Mouse (Mus musculus): Measurements from ENCODE around the gene Olfr916. TPM values are rescaled to one million over a fixed set of nuclear protein-coding genes. Genes with fewer than 3 reads are reported as not detected.

The Olfr916 gene
- polyA plus RNA-seq (2014; fragmentation: Nextera tagmentation; extraction: Ambion mirVana), result not detected in 2 replicates

DNA sequence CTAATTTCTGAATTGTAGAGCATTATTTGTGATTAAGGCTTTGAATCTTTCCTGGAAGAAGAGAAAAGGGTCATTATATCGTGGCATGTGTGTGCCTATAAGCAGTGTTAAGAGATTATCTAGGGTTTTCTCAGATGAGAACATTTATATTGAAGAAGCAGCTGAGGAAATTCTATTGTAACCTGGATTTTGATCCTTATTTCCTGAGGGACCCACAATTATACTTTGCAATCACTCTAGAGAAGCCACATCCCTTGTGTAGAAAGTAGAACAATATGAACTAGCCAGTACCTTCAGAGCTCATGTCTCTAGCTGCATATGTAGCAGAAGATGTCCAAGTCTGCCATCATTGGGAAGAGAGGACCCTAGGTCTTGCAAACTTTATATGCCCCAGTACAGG, at the start of gene Olfr916:
Olfr916 (minus strand) TSS at position 101 of the 400 bp plus-strand sequence.
- no peak for ATAC-seq (replicated peaks; ENCODE audit: insufficient number of reproducible peaks, low FRiP score, low TSS enrichment)
- 72% methylated on average over 1 of the region's 1 CpGs for WGBS (ENCODE audit: insufficient replicate concordance)
- no peak within 1 kb of the TSS for H3K9ac ChIP-seq (ENCODE audit: low read depth, low read length)
- no peak within 1 kb of the TSS for H3K4me2 ChIP-seq
- H3K36me3 ChIP-seq (ENCODE audit: control insufficient read depth, insufficient read depth, low read length), result no peaks in the 10 kb centered on the region
- H3K9me3 ChIP-seq (replicated peaks; ENCODE audit: control insufficient read depth, low read length), result no peaks in the 10 kb centered on the region
- no peaks in the 10 kb centered on the region for H3K4me1 ChIP-seq (ENCODE audit: control insufficient read depth, insufficient read depth, low read length)
- no peak within 1 kb of the TSS for H3K27ac ChIP-seq (ENCODE audit: low read depth, low read length)
- H3K27me3 ChIP-seq (ENCODE audit: control insufficient read depth, insufficient read depth, low read length), result no peaks in the 10 kb centered on the region
- H3K4me3 ChIP-seq (ENCODE audit: low read depth, low read length), result no peak within 1 kb of the TSS

DNA sequence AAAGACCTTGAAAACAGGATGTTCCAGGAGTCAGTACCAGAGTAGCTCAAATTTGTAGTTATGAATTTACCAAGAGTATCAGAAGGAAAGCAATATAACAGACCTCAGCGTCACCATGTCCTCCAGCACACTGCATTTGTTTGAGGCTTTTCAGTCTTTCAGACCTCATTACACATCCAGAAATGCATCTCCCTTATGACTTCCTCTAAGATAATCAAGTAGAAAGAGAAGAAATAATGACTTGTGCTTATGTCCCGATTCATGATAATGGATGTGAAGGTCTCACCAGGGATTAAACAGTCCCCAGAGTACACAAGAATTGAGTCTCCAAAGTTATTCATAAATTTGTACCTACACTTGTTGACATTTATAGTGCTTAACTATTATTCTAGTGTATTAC, 14.8 kb upstream of the Olfr916 start, which contains the start of gene Olfr918:
Olfr918 (minus strand) TSS at position 101 of the 400 bp plus-strand sequence.
- H3K4me3 ChIP-seq (ENCODE audit: low read depth, low read length), result no peak within 1 kb of the TSS
- H3K27ac ChIP-seq (ENCODE audit: low read depth, low read length), result no peak within 1 kb of the TSS
- no peak for ATAC-seq (replicated peaks; ENCODE audit: insufficient number of reproducible peaks, low FRiP score, low TSS enrichment)
- no peaks in the 10 kb centered on the region for H3K36me3 ChIP-seq (ENCODE audit: control insufficient read depth, insufficient read depth, low read length)
- 78% methylated on average over 2 of the region's 2 CpGs for WGBS (ENCODE audit: insufficient replicate concordance)
- no peaks in the 10 kb centered on the region for H3K9me3 ChIP-seq (replicated peaks; ENCODE audit: control insufficient read depth, low read length)
- no peaks in the 10 kb centered on the region for H3K27me3 ChIP-seq (ENCODE audit: control insufficient read depth, insufficient read depth, low read length)
- H3K4me2 ChIP-seq, result no peak within 1 kb of the TSS
- no peaks in the 10 kb centered on the region for H3K4me1 ChIP-seq (ENCODE audit: control insufficient read depth, insufficient read depth, low read length)
- no peak within 1 kb of the TSS for H3K9ac ChIP-seq (ENCODE audit: low read depth, low read length)

DNA sequence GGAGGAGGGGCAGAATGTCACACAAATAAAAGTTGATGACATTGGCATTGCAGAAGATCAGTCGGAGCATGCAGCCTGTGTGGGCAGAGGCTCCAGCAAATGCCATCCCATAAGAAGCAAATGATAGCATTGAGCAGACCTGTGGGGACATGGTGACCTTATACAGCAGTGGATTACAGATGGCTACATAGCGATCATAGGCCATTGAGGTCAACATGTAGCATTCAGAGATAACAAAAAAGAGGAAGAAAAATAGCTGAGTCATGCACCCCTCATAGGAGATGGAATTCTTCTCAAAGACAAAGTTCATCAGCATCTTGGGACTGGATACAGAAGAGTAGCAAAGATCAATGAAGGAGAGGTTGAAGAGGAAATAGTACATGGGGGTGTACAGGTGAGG, 13.2 kb upstream of the Olfr916 start:
- H3K27ac ChIP-seq (ENCODE audit: low read depth, low read length), result no peak overlapping the region
- no peak for ATAC-seq (replicated peaks; ENCODE audit: insufficient number of reproducible peaks, low FRiP score, low TSS enrichment)
- WGBS (ENCODE audit: insufficient replicate concordance), result 80% methylated on average over 2 of the region's 2 CpGs
- no peak overlapping the region for H3K4me3 ChIP-seq (ENCODE audit: low read depth, low read length)
- no peaks in the 10 kb centered on the region for H3K36me3 ChIP-seq (ENCODE audit: control insufficient read depth, insufficient read depth, low read length)
- H3K27me3 ChIP-seq (ENCODE audit: control insufficient read depth, insufficient read depth, low read length), result no peaks in the 10 kb centered on the region
- H3K9me3 ChIP-seq (replicated peaks; ENCODE audit: control insufficient read depth, low read length), result no peaks in the 10 kb centered on the region
- no peak overlapping the region for H3K9ac ChIP-seq (ENCODE audit: low read depth, low read length)
- no peaks in the 10 kb centered on the region for H3K4me1 ChIP-seq (ENCODE audit: control insufficient read depth, insufficient read depth, low read length)
- no peak overlapping the region for H3K4me2 ChIP-seq

DNA sequence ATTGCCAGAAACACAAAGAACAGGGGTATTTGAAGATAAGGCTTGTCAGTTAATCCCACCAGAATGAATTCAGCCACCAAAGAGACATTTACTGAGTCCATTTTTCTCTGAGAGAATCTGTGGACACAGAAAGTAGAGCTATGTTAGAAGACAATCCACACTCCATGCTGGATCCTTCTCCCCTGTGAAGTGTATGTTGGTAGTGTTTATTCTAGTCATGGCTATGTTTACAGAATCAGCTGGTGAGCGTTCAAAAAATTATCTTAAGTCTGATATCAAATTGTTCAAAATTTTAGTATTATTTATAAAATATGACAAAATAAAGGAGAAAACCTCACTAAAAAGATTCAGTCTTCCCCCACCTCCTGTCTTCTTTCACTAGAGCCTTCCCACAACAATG, 6.1 kb upstream of the Olfr916 start, which contains the start of gene Olfr917:
Olfr917 (minus strand) TSS at position 101 of the 400 bp plus-strand sequence.
- H3K9me3 ChIP-seq (replicated peaks; ENCODE audit: control insufficient read depth, low read length), result no peaks in the 10 kb centered on the region
- no peak within 1 kb of the TSS for H3K27ac ChIP-seq (ENCODE audit: low read depth, low read length)
- H3K36me3 ChIP-seq (ENCODE audit: control insufficient read depth, insufficient read depth, low read length), result no peaks in the 10 kb centered on the region
- H3K4me1 ChIP-seq (ENCODE audit: control insufficient read depth, insufficient read depth, low read length), result no peaks in the 10 kb centered on the region
- no peaks in the 10 kb centered on the region for H3K27me3 ChIP-seq (ENCODE audit: control insufficient read depth, insufficient read depth, low read length)
- WGBS (ENCODE audit: insufficient replicate concordance), result 100% methylated on average over 1 of the region's 1 CpGs
- H3K4me3 ChIP-seq (ENCODE audit: low read depth, low read length), result no peak within 1 kb of the TSS
- no peak within 1 kb of the TSS for H3K4me2 ChIP-seq
- ATAC-seq (replicated peaks; ENCODE audit: insufficient number of reproducible peaks, low FRiP score, low TSS enrichment), result no peak
- no peak within 1 kb of the TSS for H3K9ac ChIP-seq (ENCODE audit: low read depth, low read length)

DNA sequence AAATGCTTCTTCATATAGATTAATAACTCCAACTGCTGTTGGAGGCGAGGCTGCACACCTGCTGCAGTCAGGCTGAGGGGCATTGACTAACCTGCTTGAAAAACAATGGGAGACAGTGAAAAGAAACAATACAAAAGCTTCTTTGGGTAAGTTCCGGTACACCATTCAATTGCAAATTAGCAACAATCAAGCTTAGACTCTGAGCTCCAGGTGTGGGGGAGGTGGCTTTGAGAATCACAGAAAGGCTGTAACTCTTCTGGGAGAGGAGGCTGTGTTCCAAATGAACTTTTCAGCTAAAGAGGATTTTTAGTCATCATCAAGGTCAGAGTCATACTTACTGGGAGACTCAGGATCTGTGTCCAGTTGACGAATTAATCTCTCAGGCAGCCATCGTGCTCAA, 27.3 kb downstream of the Olfr916 start:
- no peaks in the 10 kb centered on the region for H3K36me3 ChIP-seq (ENCODE audit: control insufficient read depth, insufficient read depth, low read length)
- no peaks in the 10 kb centered on the region for H3K27me3 ChIP-seq (ENCODE audit: control insufficient read depth, insufficient read depth, low read length)
- no peak overlapping the region for H3K9ac ChIP-seq (ENCODE audit: low read depth, low read length)
- no peak overlapping the region for H3K4me2 ChIP-seq
- ATAC-seq (replicated peaks; ENCODE audit: insufficient number of reproducible peaks, low FRiP score, low TSS enrichment), result no peak
- H3K27ac ChIP-seq (ENCODE audit: low read depth, low read length), result no peak overlapping the region
- H3K9me3 ChIP-seq (replicated peaks; ENCODE audit: control insufficient read depth, low read length), result no peaks in the 10 kb centered on the region
- H3K4me1 ChIP-seq (ENCODE audit: control insufficient read depth, insufficient read depth, low read length), result no peaks in the 10 kb centered on the region
- no peak overlapping the region for H3K4me3 ChIP-seq (ENCODE audit: low read depth, low read length)
- 76% methylated on average over 4 of the region's 4 CpGs for WGBS (ENCODE audit: insufficient replicate concordance)

Other genes starting within 250 kb of the Olfr916 start
- not detected in 2 replicates for gene Olfr901, start 230.4 kb downstream of the Olfr916 start, polyA plus RNA-seq (2014; fragmentation: Nextera tagmentation; extraction: Ambion mirVana)
- gene Olfr902, start 212.2 kb downstream of the Olfr916 start, polyA plus RNA-seq (2014; fragmentation: Nextera tagmentation; extraction: Ambion mirVana), result not detected in 2 replicates
- not detected in 2 replicates for gene Olfr904, start 196.7 kb downstream of the Olfr916 start, polyA plus RNA-seq (2014; fragmentation: Nextera tagmentation; extraction: Ambion mirVana)
- not detected in 2 replicates for gene Olfr905, start 188.8 kb downstream of the Olfr916 start, polyA plus RNA-seq (2014; fragmentation: Nextera tagmentation; extraction: Ambion mirVana)
- not detected in 2 replicates for gene Olfr906, start 172.8 kb downstream of the Olfr916 start, polyA plus RNA-seq (2014; fragmentation: Nextera tagmentation; extraction: Ambion mirVana)
- not detected in 2 replicates for gene Olfr907, start 164.1 kb downstream of the Olfr916 start, polyA plus RNA-seq (2014; fragmentation: Nextera tagmentation; extraction: Ambion mirVana)
- not detected in 2 replicates for gene Olfr911-ps1, start 138.3 kb downstream of the Olfr916 start, polyA plus RNA-seq (2014; fragmentation: Nextera tagmentation; extraction: Ambion mirVana)
- gene Olfr910, start 122.0 kb downstream of the Olfr916 start, polyA plus RNA-seq (2014; fragmentation: Nextera tagmentation; extraction: Ambion mirVana), result not detected in 2 replicates
- not detected in 2 replicates for gene Olfr912, start 79.7 kb downstream of the Olfr916 start, polyA plus RNA-seq (2014; fragmentation: Nextera tagmentation; extraction: Ambion mirVana)
- gene Olfr913, start 67.1 kb downstream of the Olfr916 start, polyA plus RNA-seq (2014; fragmentation: Nextera tagmentation; extraction: Ambion mirVana), result not detected in 2 replicates
- not detected in 2 replicates for gene Olfr914, start 54.8 kb downstream of the Olfr916 start, polyA plus RNA-seq (2014; fragmentation: Nextera tagmentation; extraction: Ambion mirVana)
- gene Olfr917, start 6.0 kb upstream of the Olfr916 start, polyA plus RNA-seq (2014; fragmentation: Nextera tagmentation; extraction: Ambion mirVana), result not detected in 2 replicates
- gene Olfr918, start 14.7 kb upstream of the Olfr916 start, polyA plus RNA-seq (2014; fragmentation: Nextera tagmentation; extraction: Ambion mirVana), result not detected in 2 replicates
- not detected in 2 replicates for gene Olfr919, start 43.8 kb upstream of the Olfr916 start, polyA plus RNA-seq (2014; fragmentation: Nextera tagmentation; extraction: Ambion mirVana)
- gene Vwa5a, start 58.4 kb upstream of the Olfr916 start, polyA plus RNA-seq (2014; fragmentation: Nextera tagmentation; extraction: Ambion mirVana), result 19.0 and 22.5 TPM in 2 replicates
- 0.03 TPM in 1 of 2 replicates, not detected in the other for gene Olfr920, start 92.4 kb upstream of the Olfr916 start, polyA plus RNA-seq (2014; fragmentation: Nextera tagmentation; extraction: Ambion mirVana)
- not detected in 2 replicates for gene Olfr921, start 113.2 kb upstream of the Olfr916 start, polyA plus RNA-seq (2014; fragmentation: Nextera tagmentation; extraction: Ambion mirVana)
- not detected in 2 replicates for gene Olfr922, start 154.7 kb upstream of the Olfr916 start, polyA plus RNA-seq (2014; fragmentation: Nextera tagmentation; extraction: Ambion mirVana)
- gene Olfr923, start 166.7 kb upstream of the Olfr916 start, polyA plus RNA-seq (2014; fragmentation: Nextera tagmentation; extraction: Ambion mirVana), result not detected in 2 replicates
- gene Olfr924, start 184.6 kb upstream of the Olfr916 start, polyA plus RNA-seq (2014; fragmentation: Nextera tagmentation; extraction: Ambion mirVana), result not detected in 2 replicates
- gene Olfr26, start 195.2 kb upstream of the Olfr916 start, polyA plus RNA-seq (2014; fragmentation: Nextera tagmentation; extraction: Ambion mirVana), result not detected in 2 replicates
- gene Olfr926, start 217.3 kb upstream of the Olfr916 start, polyA plus RNA-seq (2014; fragmentation: Nextera tagmentation; extraction: Ambion mirVana), result not detected in 2 replicates